Mouse (Mus musculus) kidney, embryonic 14.5 days (tissue): ENCODE measurements around the gene Efcab6. TPM values are rescaled to one million over a fixed set of nuclear protein-coding genes. Genes with fewer than 3 reads are reported as not detected.

Experiments
- ATAC-seq: fragments of 200-750 bp; cut with Nextera tagmentation; 2 replicates; pipeline ENCODE4 v1.8.0; 2017; ENCODE audit warnings: moderate number of reproducible peaks, mild to moderate bottlenecking, moderate TSS enrichment, moderate library complexity; ENCODE audit not compliant: low FRiP score, low TSS enrichment
- H3K27ac ChIP-seq: fragments of 300-500 bp; sonication (generic); 2 replicates; pipeline ENCODE4 v1.5.1; 2014; ENCODE audit warnings: low read depth, mild to moderate bottlenecking, low read length, moderate library complexity, mixed read lengths
- H3K27me3 ChIP-seq: fragments of 300-500 bp; sonication (generic); 2 replicates; pipeline ENCODE4 v1.6.1; 2014; ENCODE audit warnings: mild to moderate bottlenecking, low read length; ENCODE audit not compliant: control insufficient read depth, insufficient read depth
- H3K36me3 ChIP-seq: fragments of 300-500 bp; sonication (generic); 2 replicates; pipeline ENCODE4 v1.6.1; 2014; ENCODE audit warnings: low read length, mixed read lengths; ENCODE audit not compliant: control insufficient read depth, insufficient read depth
- H3K4me1 ChIP-seq: fragments of 300-500 bp; sonication (generic); 2 replicates; pipeline ENCODE4 v1.6.1; 2014; ENCODE audit warnings: low read length, mixed read lengths; ENCODE audit not compliant: control insufficient read depth, insufficient read depth
- H3K4me2 ChIP-seq: fragments of 300-500 bp; sonication (generic); replicated peaks from 2 replicates; pipeline ENCODE4 v1.6.1; 2014; ENCODE audit warnings: low read depth, mild to moderate bottlenecking, low read length
- H3K4me3 ChIP-seq: fragments of 300-500 bp; sonication (generic); 2 replicates; pipeline ENCODE4 v1.5.1; 2014; ENCODE audit warnings: mild to moderate bottlenecking, low read length
- H3K9ac ChIP-seq: fragments of 300-500 bp; sonication (generic); 2 replicates; pipeline ENCODE4 v1.6.1; 2014; ENCODE audit warnings: low read depth, mild to moderate bottlenecking, low read length, moderate library complexity
- H3K9me3 ChIP-seq: fragments of 300-500 bp; sonication (generic); 2 replicates; pipeline ENCODE4 v1.6.1; 2016; ENCODE audit warnings: low read length; ENCODE audit not compliant: control insufficient read depth
- WGBS: fragments of 180-500 bp; shearing (Covaris S2); extraction: QIAGEN DNeasy Blood & Tissue Kit; methylation state at CpG from one replicate; pipeline ENCODE4 v1.1.7; 2014; 5-methylcytosine and 5-hydroxymethylcytosine counted together
- polyA plus RNA-seq: library from polyadenylated mRNA; unstranded; fragments of >200 nt; fragmentation: Nextera tagmentation; extraction: Ambion mirVana; gene quantifications from 2 replicates; pipeline ENCODE4 v1.2.1, GENCODE M21; 2014

The Efcab6 gene
- polyA plus RNA-seq, 1 experiment from 2014 or later, result not detected

DNA sequence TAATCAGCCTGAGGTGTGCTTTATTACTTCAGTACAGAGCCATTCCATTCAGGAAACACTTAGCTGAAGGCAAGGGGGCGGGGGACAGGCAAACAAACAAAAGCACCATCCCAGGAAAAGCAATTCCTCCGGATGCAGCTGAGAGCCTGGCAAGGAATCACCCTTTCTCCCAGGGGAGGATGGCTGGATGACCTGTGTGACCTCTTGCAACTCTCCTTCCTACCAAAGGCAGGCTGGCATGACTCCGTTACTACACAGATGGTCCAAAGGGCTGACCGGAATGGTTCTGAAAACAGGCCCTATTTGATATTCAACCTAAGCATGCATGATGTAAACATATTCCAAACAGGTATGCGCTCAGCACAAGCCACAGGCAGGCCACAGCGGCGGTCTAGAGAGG is 15.6 kb downstream of the Efcab6 start:
- ATAC-seq, result no peak
- Histone ChIP-seq H3K27ac (no peak overlapping the region), H3K4me1 (no peaks in the 10 kb centered on the region), H3K27me3 (no peaks in the 10 kb centered on the region), H3K9me3 (peaks cover 2% of the 10 kb centered on the region; the same call in 1 of the 2 replicates), H3K9ac (no peak overlapping the region), H3K36me3 (no peaks in the 10 kb centered on the region), H3K4me3 (no peak overlapping the region), H3K4me2 (no peak overlapping the region)
- 38% methylated on average over 7 of the region's 7 CpGs for whole genome bisulfite sequencing

DNA sequence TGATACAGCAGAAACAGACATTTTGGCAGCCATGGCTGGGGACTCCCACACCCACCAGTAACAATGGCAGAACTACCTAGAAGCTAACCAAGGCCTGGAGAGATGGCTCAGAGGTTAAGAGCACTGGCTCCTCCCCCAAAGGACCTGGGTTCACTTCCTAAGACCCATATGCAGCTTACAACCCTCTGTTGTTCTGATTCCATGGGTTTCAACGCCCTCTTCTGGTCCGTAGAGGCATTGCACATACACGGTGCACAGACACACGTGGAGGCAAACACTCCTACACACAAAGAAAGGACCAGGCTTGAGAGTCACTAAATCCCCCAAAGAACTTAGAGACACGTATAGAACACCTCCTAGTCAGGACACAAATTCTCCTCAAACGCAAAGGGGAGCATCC is 19.6 kb downstream of the Efcab6 start:
- Histone ChIP-seq H3K4me2 (no peak overlapping the region), H3K27ac (no peak overlapping the region), H3K36me3 (no peaks in the 10 kb centered on the region), H3K4me1 (no peaks in the 10 kb centered on the region), H3K9me3 (peaks cover 5% of the 10 kb centered on the region; the same call in 1 of the 2 replicates), H3K9ac (no peak overlapping the region), H3K27me3 (no peaks in the 10 kb centered on the region), H3K4me3 (no peak overlapping the region)
- WGBS, result 93% methylated on average over 6 of the region's 6 CpGs
- no peak for ATAC-seq

DNA sequence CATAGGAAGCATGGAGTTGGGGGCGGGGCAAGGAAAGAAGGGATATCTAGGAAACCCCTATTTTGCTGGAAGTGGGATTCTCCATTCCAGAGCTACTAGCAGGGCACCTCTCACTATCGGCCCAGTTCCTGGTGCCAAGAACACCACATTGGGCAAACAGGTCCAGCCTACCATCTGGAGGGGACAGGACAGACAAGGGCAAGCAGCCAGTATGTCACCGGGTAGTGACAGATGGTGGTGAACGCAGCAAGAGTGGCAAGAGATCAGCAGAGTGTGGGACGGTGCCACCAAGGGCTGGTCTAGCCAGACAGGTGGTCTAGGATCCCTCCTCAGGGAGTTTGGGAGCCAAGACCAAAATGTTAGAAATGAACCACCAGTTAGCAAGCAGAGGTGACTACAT is 28.1 kb downstream of the Efcab6 start:
- WGBS, result 87% methylated on average over 5 of the region's 5 CpGs
- no peak for ATAC-seq
- no peak overlapping the region for H3K4me2 ChIP-seq
- H3K4me1 ChIP-seq, result no peaks in the 10 kb centered on the region
- no peaks in the 10 kb centered on the region for H3K36me3 ChIP-seq
- no peaks in the 10 kb centered on the region for H3K9me3 ChIP-seq
- no peaks in the 10 kb centered on the region for H3K27me3 ChIP-seq
- H3K4me3 ChIP-seq, result no peak overlapping the region
- no peak overlapping the region for H3K9ac ChIP-seq
- H3K27ac ChIP-seq, result no peak overlapping the region

DNA sequence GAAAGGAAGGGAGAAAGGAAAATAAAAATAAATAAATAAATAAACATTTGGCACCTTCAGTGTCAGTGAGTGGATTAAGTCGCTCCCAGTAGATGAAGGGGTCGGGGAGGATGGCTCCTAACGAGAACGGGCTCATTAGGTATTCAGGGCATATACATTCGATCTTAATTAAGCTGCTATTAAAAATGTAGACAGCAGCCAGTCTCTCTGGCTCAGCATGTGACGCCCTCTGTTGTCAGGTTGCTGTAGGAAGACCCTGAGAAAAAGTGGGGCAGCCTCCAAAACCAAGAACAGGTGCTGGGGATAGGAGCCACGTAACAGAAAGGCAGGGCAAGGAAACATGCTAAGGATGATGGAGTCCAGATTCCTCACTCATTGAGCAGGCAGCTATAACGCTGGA is 39.5 kb downstream of the Efcab6 start:
- Histone ChIP-seq H3K36me3 (no peaks in the 10 kb centered on the region), H3K4me2 (no peak overlapping the region), H3K4me3 (no peak overlapping the region), H3K27ac (no peak overlapping the region), H3K4me1 (no peaks in the 10 kb centered on the region), H3K9me3 (no peaks in the 10 kb centered on the region), H3K9ac (no peak overlapping the region), H3K27me3 (no peaks in the 10 kb centered on the region)
- no peak for ATAC-seq
- WGBS, result 84% methylated on average over 8 of the region's 8 CpGs

DNA sequence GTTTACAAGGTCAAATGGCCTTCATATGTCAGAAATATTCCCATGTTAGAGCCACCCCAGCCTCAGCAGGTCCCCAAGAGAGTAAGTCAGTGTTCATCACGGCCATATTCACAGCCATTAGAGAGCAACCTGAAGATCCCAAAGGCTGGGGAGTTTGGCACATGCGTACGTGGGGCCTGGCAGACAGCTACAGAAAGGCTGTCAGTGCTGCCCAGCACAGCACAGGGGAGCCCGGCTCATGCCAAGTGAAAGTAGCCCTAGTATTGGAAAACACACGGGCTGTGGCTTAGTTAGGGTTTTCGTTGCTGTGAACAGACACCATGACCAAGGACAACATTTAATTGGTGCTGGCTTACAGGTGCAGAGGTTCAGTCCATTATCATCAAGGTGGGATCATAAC is 40.3 kb downstream of the Efcab6 start:
- ATAC-seq, result no peak
- no peak overlapping the region for H3K4me3 ChIP-seq
- H3K27ac ChIP-seq, result no peak overlapping the region
- no peaks in the 10 kb centered on the region for H3K27me3 ChIP-seq
- 89% methylated on average over 6 of the region's 6 CpGs for WGBS
- H3K36me3 ChIP-seq, result no peaks in the 10 kb centered on the region
- H3K4me2 ChIP-seq, result no peak overlapping the region
- H3K9ac ChIP-seq, result no peak overlapping the region
- H3K4me1 ChIP-seq, result no peaks in the 10 kb centered on the region
- H3K9me3 ChIP-seq, result no peaks in the 10 kb centered on the region

DNA sequence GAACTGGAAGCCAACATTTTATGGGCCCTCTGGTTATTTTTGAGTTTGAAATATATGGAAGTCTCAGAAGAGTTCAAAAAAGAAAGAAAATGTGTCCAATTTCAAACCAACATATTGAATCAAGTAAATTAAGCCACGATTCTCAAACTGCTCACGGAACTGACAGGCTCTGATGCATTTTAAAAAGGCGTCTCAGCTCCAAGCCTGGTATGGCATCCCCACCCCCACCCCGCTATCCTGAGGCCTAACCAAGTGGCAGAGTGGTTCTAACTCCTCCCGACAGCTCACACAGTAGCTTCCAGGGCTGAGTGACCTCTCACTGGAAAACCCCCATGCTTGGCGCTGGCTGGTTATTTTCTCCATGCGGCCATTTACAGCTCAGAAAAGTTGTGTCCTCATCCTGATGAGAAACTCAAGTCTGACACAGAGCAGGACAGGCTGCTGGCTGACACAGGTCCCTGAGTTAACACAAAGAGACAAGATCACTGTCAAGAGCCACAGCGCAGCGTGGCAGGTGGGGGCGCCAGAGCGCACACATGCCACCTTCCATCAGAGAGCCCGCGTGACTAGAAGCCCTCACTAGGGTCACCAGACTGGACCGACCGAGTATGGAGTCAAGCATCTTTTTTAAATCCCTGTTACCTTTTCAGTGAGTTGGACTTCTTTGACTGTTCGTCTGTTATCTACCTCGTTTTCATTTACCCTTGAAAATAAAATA is 55.7 kb downstream of the Efcab6 start:
- no peak for ATAC-seq

DNA sequence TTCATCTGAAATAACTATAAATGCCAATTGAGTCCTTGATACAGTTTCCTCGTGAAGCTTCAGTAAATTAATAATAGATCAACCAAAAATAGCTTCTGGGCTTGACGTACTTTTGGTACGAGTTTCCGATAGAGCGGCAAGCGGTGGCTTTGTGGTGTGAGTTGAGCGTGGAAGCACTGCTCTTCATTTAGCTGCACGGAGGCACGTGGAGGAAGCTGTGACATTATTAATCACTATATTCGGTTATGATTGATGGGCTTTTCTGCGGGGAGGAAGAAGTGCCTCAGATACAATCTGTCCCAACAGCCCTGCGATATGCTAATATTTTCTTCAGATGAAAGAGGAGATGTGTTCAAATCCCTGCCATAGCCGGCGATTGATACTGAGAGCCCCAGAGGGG is 60.9 kb downstream of the Efcab6 start:
- ATAC-seq, result no peak
- H3K4me3 ChIP-seq, result no peak overlapping the region
- no peak overlapping the region for H3K9ac ChIP-seq
- H3K27ac ChIP-seq, result no peak overlapping the region
- H3K4me1 ChIP-seq, result no peaks in the 10 kb centered on the region
- H3K9me3 ChIP-seq, result no peaks in the 10 kb centered on the region
- 88% methylated on average over 14 of the region's 14 CpGs for WGBS
- H3K27me3 ChIP-seq, result no peaks in the 10 kb centered on the region
- H3K4me2 ChIP-seq, result no peak overlapping the region
- no peaks in the 10 kb centered on the region for H3K36me3 ChIP-seq

More for the DNA sequence above, 55.7 kb downstream of the Efcab6 start:
- WGBS, result 64% methylated on average over 17 of the region's 17 CpGs
- no peak overlapping the region for H3K27ac ChIP-seq
- H3K4me1 ChIP-seq, result no peaks in the 10 kb centered on the region
- no peak overlapping the region for H3K9ac ChIP-seq
- H3K4me2 ChIP-seq, result no peak overlapping the region
- no peaks in the 10 kb centered on the region for H3K27me3 ChIP-seq
- no peaks in the 10 kb centered on the region for H3K9me3 ChIP-seq
- no peaks in the 10 kb centered on the region for H3K36me3 ChIP-seq
- H3K4me3 ChIP-seq, result no peak overlapping the region

DNA sequence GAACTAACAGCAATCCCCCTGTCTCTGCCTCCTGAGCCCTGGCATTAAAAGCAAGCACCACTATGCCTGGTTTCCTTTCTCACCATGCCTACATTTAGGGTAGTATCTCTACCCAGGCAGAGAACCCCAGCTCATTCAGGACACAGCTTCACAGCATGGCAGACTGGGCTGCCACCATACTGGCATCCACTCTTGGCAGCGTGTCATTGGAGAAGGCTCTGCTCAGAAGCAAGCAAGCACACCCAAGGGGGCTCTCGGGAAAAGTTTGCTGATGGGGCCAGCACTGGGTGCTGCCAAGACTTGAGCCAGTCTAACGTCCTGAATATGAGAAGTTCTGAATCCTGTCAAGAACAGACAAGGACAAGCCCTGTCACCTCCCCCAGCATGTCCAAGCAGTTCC is 66.1 kb downstream of the Efcab6 start:
- Histone ChIP-seq H3K9ac (no peak overlapping the region), H3K27ac (no peak overlapping the region), H3K27me3 (no peaks in the 10 kb centered on the region), H3K4me1 (peaks cover 7% of the 10 kb centered on the region), H3K4me3 (no peak overlapping the region), H3K36me3 (no peaks in the 10 kb centered on the region), H3K9me3 (no peaks in the 10 kb centered on the region), H3K4me2 (no peak overlapping the region)
- 86% methylated on average over 3 of the region's 3 CpGs for WGBS
- no peak for ATAC-seq

DNA sequence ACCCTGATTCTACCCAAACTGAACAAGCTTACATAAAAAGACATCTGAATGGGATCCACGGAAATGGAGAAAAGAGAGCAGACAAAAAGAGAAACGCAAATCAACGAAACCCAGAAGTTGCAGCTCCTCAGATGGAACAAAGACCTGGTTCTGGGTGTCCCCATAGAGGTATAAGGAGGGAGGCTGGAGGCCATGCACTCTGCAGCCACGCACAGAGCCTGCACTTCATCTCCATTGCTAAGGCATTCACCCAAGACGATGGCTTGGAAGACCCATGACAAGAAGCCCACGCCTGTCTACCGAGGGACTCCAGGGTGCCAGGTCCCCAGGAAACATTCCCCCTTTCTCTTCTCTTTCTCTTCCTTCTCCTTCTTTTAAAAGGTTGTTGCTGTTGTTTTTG is 66.6 kb downstream of the Efcab6 start:
- H3K27ac ChIP-seq, result no peak overlapping the region
- no peaks in the 10 kb centered on the region for H3K9me3 ChIP-seq
- no peaks in the 10 kb centered on the region for H3K36me3 ChIP-seq
- H3K4me1 ChIP-seq, result peaks cover 7% of the 10 kb centered on the region
- no peak overlapping the region for H3K4me3 ChIP-seq
- peak overlapping the region; percentile 33 for H3K4me2 ChIP-seq
- no peak for ATAC-seq
- 51% methylated on average over 7 of the region's 7 CpGs for WGBS
- H3K27me3 ChIP-seq, result no peaks in the 10 kb centered on the region
- H3K9ac ChIP-seq, result no peak overlapping the region
